Mouse (Mus musculus) kidney, adult 2 months (tissue): ENCODE data around the gene Eva1c.

ENCODE experiments used
- CTCF ChIP-seq: fragments of 200-500 bp; conservative IDR thresholded peaks from 2 replicates; pipeline ENCODE4 v1.5.1; 2011; ENCODE audit warnings: low read depth, mild to moderate bottlenecking, control low read depth, low read length, moderate library complexity, mixed read lengths; ENCODE audit not compliant: insufficient read depth, insufficient read length
- POLR2A ChIP-seq: fragments of 200-500 bp; IDR thresholded peaks from one replicate; pipeline ENCODE4 v1.6.1; 2011; ENCODE audit warnings: low read depth, low read length, control low read depth

GRCm38 (mm10) chr16:90890683-90891082 lies 64.2 kb downstream of the Eva1c start:
- TF ChIP-seq POLR2A (no peak), CTCF (no peak)
